Mouse (Mus musculus) Patski (cell line): ENCODE results near the gene Gprin2. TPM values are rescaled to one million over a fixed set of nuclear protein-coding genes. Genes with fewer than 3 reads are reported as not detected.

ENCODE experiments used
- ATAC-seq: fragments of 100-300 bp; one replicate; pipeline ENCODE4 v1.8.0; 2021
- CTCF ChIA-PET: fragments of 350-600 bp; sonication (Branson Sonifier 250); formaldehyde crosslinking; loops from one replicate; lab custom pipeline; 2022; ENCODE audit warnings: inconsistent platforms; lab: Charles Lee
- POLR2A ChIA-PET: fragments of 350-600 bp; sonication (Branson Sonifier 250); formaldehyde crosslinking; loops from one replicate; lab custom pipeline; 2022; ENCODE audit warnings: antibody characterized with exemption, inconsistent platforms; lab: Charles Lee
- DNase-seq: peaks from one replicate; pipeline ENCODE4 v3.0.0-alpha.2; 2011; ENCODE audit warnings: low read depth, low spot score
- H3K27me3 ChIP-seq: fragments of 371-371 bp; one replicate; pipeline ENCODE4 v1.5.1; 2021
- CTCF ChIP-seq: fragments of 100-300 bp; IDR thresholded peaks from one replicate; pipeline ENCODE4 v1.5.1; 2021
- in situ Hi-C: fragments of 300-500 bp; cut with MboI; formaldehyde crosslinking; loops from 3 replicates; pipeline ENCODE4 v1.11.1; 2018; ENCODE audit warnings: low pct_unique_long_range_greater_than_20kb, mixed read lengths
- polyA plus RNA-seq: library from polyadenylated mRNA; unstranded; gene quantifications from one replicate; pipeline ENCODE4 v1.2.3, GENCODE M21; 2021

The Gprin2 gene
- polyA plus RNA-seq, 1 experiment from 2014 or later, result 0.33 TPM

DNA sequence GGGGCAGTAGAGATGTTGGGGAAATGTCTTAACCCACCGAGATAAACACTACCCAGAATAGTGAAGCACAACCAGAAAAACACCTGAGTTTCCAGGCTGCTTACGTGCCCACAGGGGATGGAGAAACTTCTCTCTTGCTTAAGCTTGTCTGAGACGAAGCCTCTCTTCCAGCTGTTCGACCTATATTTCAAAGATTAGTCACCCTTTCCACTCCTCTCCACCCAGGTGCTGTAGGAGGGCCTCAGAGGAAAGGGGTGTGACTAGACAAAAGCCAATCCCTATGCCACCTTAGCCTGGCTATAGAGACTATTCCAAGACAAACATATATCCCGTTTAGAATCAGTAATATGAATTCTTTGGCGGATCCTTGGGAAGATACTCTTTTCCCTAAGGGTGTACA lies 6.5 kb upstream of the Gprin2 start:
- CTCF ChIA-PET, result interaction anchor here (1.1 to 1.8 kb wide), 5 partner anchors 9 to 150 kb away, joined by 3 to 5 read pairs (median 3); partner anchors contain the start of gene Syt15
- ATAC-seq (no peak), DNase-seq (no peak)
- in situ Hi-C loops, result no loop called here
- POLR2A ChIA-PET, result no interaction called here
- no peak for TF ChIP-seq CTCF
- H3K27me3 ChIP-seq, result no peaks in the 10 kb centered on the region

DNA sequence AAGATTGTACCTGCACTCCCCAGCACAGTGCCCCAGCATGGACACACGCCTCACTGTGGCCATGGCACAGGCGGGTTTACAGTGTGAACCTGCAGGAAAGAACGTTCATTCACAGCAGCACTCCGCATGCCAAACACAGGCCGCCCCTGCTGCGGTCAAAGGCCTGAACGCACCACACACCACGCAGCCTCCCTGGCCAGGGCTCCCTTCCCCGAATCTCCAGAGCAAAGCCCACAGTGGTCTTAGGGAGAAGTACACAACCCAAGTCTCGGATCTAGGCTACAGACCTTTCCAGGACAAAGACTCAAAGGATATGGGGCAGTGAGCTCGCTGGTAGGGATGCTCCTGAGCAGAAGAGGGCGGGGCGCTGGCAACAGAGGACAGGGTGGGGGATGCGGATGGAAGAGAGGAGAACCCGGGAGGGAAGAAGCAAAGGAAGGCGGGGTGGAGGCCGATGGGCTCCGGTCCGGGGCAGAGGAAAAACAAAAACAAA lies 669 bp downstream of the Gprin2 start:
- ChIA-PET CTCF (no interaction called here), POLR2A (no interaction called here)
- no peak for DNase-seq
- peak; percentile 33 for ATAC-seq
- in situ Hi-C loops, result no loop called here
- H3K27me3 ChIP-seq, result peaks cover 12% of the 10 kb centered on the region
- TF ChIP-seq CTCF, result no peak

DNA sequence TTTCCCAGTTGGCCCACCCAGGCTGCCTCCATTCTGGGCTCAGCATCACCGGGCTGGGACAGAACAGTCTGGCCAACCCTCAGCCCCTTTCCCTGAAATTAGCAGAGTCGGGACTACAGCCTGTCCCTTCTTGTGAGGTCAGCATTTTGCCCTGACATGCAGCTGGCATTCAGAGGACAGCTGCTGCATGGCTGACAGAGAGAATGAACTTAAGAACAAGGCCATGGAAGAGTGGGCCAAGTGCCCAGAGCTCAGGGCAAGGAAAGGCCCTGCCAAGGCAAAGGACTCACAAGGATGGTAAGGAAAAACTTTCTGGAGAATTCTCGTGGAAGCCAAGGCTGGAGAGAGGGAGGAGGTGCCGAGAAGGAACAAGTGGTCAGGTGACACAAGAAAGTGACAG lies 4.7 kb downstream of the Gprin2 start:
- ATAC-seq (no peak), DNase-seq (no peak)
- ChIA-PET CTCF (no interaction called here), POLR2A (no interaction called here)
- TF ChIP-seq CTCF, result no peak
- peaks cover 7% of the 10 kb centered on the region for H3K27me3 ChIP-seq
- in situ Hi-C loops, result no loop called here

DNA sequence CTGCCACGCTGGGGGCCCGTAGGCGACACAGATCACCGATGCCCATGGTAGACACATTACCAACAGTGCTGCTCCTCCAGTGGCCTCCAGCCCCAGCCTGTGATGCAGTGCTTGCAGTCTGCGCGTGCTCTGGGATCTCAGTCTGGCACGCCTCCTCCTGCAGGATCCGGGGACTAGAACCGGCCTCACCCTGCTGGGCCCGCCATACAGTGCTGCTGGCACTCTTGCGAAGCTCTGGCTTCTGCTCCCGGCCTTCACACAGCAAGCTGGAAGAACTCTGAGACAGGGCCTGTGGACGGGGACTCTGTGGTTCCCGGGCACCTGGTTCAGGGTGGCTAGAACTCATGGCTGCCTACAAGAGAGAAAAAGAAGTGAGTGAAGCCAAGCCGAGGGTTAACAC lies 6.0 kb downstream of the Gprin2 start:
- ChIA-PET POLR2A (no interaction called here), CTCF (no interaction called here)
- no peak for TF ChIP-seq CTCF
- peaks cover 4% of the 10 kb centered on the region for H3K27me3 ChIP-seq
- in situ Hi-C loops, result no loop called here
- DNase-seq (no peak), ATAC-seq (no peak)

- ChIA-PET CTCF (no interaction called here), POLR2A (no interaction called here)
- TF ChIP-seq CTCF, result no peak
- ATAC-seq (no peak), DNase-seq (no peak)
- peaks cover 4% of the 10 kb centered on the region for H3K27me3 ChIP-seq
- in situ Hi-C loops, result no loop called here
These were observed 7.6 kb downstream of the Gprin2 start for GRCm38 (mm10) chr14:34193879-34194278.

DNA sequence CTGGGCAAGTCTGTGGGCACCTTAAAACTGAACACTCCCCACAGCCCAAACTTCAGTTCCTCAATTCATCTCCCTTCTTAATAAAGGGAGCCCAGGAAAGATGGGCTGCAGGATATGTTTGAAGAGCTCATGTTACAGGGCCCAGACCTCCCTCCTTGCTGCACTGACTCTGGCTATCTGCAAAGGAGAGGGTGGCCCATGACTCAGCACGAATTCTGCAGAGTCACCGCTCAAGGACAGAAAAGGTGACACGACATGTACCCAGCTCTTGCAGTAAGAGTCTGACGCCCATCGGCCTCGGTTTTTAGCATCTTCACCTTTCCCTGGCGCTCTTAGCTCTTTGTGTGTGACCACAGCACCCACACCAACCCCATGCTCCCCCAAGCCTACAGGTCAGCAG lies 11.1 kb downstream of the Gprin2 start:
- ATAC-seq (no peak), DNase-seq (no peak)
- no peak for TF ChIP-seq CTCF
- ChIA-PET POLR2A (no interaction called here), CTCF (interaction anchor here (1.5 to 1.8 kb wide), 2 partner anchors 56 to 173 kb away, joined by 3 read pairs; no protein-coding TSS in a partner anchor)
- in situ Hi-C loops, result no loop called here
- peaks cover 4% of the 10 kb centered on the region for H3K27me3 ChIP-seq

DNA sequence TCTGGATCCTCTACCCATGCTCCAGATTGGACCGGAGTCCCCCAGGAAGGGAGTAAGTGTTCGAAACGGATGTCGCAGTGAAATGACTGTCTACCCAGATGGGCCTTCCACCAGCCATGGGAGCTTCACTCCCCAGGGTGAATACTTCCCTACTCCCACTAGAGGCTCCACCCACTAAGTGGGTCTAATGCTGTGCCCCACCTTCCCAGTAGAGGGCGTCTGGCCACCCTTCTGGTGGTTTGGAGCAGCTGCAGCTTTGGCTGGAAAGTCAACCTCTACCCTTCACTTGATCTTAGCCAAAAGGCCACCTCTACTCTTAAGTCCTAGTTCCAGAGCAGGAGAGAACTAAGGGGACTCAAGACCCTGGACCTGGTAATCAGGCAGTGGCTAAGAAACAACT lies 12.8 kb downstream of the Gprin2 start:
- H3K27me3 ChIP-seq, result no peaks in the 10 kb centered on the region
- ChIA-PET POLR2A (no interaction called here), CTCF (interaction anchor here (1.4 kb wide), 1 partner anchor 18 kb away, joined by 4 read pairs; no protein-coding TSS in a partner anchor)
- TF ChIP-seq CTCF, result no peak
- DNase-seq, result no peak
- no peak for ATAC-seq
- in situ Hi-C loops, result no loop called here

- in situ Hi-C loops, result no loop called here
- ChIA-PET CTCF (interaction anchor here (1.3 kb wide), 1 partner anchor 28 kb away, joined by 3 read pairs; no protein-coding TSS in a partner anchor), POLR2A (no interaction called here)
- DNase-seq (no peak), ATAC-seq (no peak)
- no peak for TF ChIP-seq CTCF
- no peaks in the 10 kb centered on the region for H3K27me3 ChIP-seq
These were observed 18.4 kb downstream of the Gprin2 start for GRCm38 (mm10) chr14:34183101-34183500.

DNA sequence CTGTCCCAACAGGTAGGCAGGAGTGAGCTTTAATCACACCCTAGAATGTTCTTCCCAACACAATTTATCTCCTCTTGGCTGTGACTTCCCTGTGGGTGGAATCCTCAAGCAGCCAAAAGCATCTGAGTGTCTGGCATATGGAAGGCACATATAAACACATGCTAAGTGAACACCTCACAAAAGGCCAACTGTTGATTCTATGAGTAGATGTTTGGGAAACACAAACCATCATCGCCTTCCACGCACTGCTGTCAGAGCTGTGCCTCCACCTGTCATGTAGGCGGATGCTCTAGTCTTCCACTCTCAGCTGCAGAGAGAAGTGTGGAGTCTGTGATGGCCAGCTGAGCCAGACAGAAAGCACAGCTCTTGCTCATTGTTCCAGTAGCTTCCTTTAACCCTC lies 22.1 kb downstream of the Gprin2 start:
- ChIA-PET CTCF (no interaction called here), POLR2A (no interaction called here)
- H3K27me3 ChIP-seq, result peaks cover 8% of the 10 kb centered on the region
- TF ChIP-seq CTCF, result no peak
- ATAC-seq (no peak), DNase-seq (no peak)
- in situ Hi-C loops, result no loop called here

DNA sequence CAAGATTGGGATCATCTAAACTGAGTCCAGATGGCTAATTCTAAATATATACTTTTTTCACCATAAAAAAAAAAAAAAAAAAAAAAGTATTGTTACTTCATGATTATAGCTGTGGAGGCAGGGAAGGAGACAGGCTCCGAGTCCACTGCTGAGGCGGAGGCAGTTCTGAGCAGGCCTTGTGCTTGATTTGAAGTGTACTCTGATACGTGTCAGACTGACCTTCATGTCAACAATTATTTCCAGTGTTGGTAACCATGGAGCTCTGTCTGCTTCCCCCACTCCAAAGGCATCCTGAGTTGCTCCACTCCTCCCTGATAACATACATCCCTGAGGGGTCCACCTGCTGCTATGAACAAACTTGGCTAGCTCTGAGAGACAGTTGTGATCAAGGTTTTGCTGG lies 30.3 kb downstream of the Gprin2 start:
- ChIA-PET POLR2A (no interaction called here), CTCF (no interaction called here)
- in situ Hi-C loops, result no loop called here
- H3K27me3 ChIP-seq, result peaks cover 3% of the 10 kb centered on the region
- ATAC-seq, result no peak
- no peak for DNase-seq
- no peak for TF ChIP-seq CTCF

DNA sequence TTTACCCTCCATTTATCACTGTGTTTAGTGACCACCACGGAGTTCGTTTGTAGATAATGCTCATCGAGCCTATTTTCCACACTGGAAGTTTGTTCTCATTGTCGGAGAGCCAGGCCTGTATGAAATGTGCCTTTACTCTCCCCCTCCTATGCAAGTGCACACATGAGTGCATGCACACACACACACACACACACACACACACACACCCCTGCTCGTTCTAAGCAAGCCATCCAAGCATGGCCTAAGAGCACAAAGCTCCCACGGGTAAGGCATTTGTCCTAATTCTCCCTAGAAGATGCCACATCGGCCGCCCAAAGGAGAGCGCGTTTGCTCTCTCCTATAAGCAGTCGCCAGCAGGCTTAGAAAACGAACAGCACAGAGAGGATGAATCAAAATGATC lies 45.7 kb downstream of the Gprin2 start:
- ChIA-PET POLR2A (no interaction called here), CTCF (interaction anchor here (1.3 to 1.8 kb wide), 3 partner anchors 10 to 73 kb away, joined by 3 read pairs; no protein-coding TSS in a partner anchor)
- TF ChIP-seq CTCF, result no peak
- DNase-seq (no peak), ATAC-seq (no peak)
- H3K27me3 ChIP-seq, result peaks cover 2% of the 10 kb centered on the region
- in situ Hi-C loops, result no loop called here
